Mouse (Mus musculus): ENCODE measurements around the gene Eef1g. TPM values are rescaled to one million over a fixed set of nuclear protein-coding genes. Genes with fewer than 3 reads are reported as not detected.
"Not testable (repeated sequence)": the region's sequence is repeated elsewhere in the genome, so short reads cannot be mapped to it uniquely, and the experiment has no call there.

Gene Eef1g
- total RNA-seq, 2 experiments from 2014 or later = 640 to 671 TPM

DNA sequence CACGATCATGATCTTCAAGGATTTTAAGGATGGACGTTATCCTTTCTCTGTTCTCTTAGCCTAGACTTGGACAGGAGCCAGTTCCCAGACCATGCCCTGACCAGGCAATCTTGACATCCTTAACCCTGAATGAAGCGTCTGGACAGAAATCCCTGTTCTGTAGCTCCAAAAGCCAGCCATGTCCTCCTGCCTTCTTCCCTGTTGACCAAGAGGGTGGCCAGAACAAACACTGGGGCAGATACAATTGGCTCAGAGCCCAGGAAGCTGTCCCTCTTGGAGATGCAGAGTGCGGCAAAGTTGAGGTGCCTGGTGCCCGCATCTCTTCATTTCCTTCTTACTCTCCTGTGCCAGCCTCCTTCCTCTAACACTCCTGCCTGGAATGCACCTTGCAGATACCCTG lies 19.1 kb downstream of the Eef1g start:
- DNase-seq = no peak

DNA sequence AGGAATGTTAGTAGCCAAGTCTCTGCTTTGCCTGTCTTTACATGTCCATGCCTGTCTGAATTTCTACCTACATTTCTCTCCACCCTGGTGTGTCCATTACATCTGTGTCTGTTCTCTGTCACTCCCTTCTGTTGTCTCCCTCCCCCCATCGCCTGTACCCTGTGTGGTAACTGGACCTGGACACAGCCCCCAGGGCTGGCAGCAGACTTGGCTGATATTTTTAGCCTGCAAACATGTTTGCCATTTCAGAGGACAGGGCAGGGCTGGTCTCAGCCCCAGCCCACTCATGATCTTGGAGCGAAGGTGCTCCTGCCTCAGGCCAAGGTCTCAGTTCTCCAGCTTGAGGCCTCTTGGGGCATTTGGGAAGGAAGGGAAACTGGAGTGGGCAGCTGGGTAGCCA lies 21.0 kb downstream of the Eef1g start:
- peak; percentile 45 for DNase-seq

DNA sequence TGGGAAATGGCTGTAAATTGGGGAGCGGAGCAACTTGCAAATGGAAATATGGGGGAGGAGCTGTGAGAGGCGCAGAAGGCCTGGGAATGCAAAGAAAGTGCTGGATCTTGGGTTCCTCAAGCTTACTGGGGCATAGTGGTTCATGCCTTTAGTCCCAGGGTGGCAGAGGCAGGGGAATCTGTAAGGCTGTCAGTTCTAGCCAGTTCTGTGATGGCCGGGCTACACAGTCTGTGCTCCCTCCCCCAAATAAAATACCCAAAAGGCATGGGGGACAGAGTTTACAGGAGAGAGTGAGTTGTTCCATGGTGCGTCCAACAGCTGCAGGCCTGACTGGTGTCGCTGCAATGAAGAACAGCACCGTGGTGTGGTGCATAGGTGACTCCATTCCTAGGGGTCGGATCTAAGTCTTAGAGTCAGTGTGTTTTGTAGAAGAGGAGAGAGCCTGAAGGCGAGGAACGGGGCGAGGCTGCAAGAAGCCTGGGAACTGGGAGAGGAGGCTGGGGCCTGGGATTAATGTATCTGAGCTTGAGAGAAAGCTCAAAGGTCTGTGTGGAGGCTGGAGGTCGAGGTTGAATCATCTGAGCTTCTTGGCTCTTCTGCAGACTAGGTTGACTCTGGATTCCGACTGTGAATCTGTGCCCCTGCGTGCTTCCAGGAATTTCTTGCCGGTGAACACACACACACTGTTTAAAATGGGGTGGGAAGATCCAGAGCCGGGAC lies 21.7 kb downstream of the Eef1g start:
- no peak for DNase-seq

DNA sequence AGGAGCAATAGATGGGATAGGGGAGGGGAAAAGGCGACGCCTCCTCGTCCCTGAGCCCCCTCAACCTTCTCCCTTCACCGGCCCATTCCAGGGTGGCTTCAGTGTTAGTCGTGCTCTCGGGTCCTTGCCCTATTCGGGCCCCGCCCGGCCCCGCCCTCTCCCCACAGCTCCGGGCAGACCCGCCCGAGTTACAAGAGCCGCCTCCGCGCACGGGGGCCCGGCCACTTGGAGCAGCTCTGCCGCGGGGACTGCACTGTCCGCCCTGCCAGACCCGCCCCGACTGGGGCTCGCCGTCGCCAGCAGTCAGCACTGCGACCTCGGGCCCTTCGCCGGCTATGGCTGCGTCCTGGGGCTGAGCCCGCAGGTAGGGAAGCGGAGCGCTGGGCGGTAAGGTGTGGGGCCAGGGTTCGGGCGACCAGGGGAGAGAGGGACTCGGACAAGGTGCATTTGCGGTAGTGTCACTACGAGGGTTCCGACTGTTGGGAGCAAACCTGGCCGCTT lies 22.3 kb downstream of the Eef1g start, which contains the start of gene Ahnak:
Gene Ahnak (plus strand): TSS at position 219 of the 501 bp plus-strand sequence.
- DNase-seq = peak; percentile 89

DNA sequence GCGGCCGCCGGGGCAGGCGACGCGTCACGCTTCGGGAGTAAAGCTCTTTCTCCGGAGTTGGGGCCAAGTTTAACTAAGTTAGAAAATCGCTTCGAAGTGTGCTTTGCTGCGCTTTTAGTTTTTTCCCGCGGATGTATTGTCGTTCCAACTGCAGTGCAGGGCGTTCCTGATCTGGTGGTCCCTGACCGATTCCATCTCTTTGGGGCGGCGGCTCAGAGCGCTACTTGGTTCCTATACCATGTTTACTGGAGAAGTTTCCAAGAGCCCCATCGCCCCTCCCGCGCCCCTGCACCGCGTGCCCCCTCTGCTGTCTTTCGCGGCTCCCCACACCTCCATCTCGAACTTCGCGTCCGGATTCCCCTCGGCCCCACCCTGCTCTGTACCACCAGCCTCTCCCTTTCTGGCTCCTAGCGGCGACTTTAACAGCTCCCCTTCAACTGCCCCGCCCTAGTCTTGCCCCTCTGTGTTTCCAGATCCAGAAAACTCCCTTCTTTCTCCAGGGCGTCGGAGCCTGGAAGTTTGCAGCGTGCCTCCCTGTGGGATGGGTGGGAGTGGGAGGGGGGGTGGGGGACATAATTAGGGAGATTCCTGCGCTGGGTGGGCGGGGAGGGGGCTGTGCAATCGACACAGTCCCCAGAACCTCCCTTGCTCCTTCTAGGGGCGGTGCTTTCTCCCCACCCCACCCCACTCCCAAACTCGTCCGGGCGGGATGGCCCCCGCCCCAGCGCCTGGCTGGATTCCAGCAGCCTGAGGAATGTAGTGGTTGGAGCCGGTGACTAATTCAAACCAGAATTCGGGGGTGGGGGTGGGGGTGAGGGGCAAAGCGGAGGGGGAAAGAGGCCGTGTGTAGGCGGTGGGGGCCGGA lies 23.0 kb downstream of the Eef1g start:
- peak; percentile 95 for DNase-seq

DNA sequence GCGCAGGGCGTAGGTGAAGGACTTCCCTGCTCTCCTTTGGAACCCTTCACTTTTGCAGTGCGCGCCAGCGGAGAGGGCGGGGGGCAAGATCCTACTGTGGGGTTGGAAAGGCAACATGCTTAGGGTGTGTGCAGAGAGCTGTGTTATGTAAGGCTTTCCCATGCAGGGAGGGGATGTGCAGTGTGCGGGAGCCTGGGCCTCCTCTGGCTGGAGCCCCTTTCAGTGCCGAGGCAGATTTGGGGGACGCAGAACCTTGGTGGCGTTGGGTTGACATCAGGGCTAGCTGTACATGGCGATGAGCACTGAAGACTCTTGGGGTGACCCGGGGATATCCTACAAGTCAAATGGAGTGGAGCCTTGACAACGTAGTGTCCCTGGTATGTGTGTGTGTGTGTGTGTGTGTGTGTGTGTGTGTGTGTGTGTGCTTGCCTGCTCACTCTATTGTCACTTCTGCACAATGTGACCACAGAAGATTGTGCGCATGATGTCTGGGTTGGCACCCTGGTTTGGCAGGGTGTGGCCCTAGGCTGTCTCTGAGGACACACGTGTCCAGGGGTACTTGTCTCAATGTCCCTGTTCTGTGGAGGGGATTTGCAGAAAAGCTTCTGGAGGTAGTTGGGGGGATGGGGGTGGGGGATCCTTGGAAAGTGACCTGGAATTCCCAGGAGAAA lies 23.7 kb downstream of the Eef1g start:
- DNase-seq = no peak

DNA sequence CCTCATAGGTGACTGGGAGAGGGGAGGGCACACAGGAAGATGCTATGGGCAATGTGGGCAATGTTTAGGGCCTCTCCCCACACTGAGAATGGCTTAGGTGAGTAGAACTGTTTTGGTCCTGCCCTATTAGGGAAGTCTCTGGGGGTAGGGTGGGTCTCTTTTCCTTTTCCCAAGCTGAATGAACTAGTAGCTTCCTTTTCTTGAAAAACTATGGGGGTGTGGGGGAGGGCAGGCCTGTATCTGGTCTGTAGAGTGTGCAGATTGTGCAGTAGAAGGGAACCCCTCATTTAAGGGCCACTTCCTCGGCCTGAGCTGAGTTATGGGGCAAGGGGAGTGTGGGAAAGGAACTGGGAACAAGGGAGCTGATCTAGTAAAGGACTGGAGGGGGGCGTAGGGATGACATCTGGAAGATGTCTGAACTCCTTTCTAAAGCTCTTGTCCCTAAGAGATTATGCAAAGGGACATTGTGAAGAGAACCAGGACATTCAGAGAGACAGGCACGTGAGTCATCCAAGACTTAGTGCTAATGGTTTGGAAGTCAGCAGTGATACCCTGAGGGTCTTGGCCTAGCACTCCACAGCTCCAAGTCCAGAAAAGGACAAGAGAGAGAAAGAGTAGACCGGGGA lies 24.5 kb downstream of the Eef1g start:
- no peak for DNase-seq

DNA sequence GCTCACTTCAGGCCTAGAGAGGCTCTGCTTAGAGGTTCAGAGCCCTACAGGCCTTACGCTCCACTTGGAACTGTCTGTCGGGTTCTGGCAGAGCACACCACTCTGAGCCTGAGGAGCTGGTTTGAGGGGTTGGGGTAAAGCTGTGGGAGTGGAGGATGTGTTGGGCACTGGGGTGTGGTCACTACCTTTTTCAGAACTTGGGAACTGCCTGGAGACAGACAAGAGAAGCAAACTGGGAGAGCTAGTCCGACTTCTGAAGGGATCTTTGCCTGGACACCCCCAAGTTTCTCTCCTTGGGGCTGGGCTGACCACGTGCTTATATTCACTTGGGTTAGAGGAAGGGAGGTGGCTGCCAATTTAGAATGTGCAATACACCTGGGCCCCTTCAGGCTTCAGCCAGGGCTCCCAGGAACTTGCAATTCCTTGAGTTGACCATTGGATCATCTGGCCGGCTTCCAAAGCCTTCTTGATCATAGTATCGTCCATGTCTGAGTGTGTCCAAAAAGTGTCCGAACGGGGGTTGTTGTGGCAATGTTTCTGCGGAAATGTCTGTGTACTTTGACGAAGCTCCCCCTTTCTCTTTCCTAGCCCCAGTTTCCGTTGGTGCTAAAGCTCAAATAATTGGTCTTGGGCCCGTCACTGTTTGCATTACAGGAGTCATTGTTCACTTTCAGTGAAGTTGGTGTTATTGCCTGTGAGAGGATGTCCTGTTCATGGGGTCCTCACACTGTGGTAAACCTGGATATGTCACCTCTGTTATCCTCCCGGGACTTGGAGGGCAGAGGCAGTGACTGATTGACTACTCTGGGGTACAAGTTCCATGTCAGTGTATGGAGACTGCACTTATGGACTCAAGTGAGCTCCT lies 25.3 kb downstream of the Eef1g start:
- peak; percentile 67 for DNase-seq

DNA sequence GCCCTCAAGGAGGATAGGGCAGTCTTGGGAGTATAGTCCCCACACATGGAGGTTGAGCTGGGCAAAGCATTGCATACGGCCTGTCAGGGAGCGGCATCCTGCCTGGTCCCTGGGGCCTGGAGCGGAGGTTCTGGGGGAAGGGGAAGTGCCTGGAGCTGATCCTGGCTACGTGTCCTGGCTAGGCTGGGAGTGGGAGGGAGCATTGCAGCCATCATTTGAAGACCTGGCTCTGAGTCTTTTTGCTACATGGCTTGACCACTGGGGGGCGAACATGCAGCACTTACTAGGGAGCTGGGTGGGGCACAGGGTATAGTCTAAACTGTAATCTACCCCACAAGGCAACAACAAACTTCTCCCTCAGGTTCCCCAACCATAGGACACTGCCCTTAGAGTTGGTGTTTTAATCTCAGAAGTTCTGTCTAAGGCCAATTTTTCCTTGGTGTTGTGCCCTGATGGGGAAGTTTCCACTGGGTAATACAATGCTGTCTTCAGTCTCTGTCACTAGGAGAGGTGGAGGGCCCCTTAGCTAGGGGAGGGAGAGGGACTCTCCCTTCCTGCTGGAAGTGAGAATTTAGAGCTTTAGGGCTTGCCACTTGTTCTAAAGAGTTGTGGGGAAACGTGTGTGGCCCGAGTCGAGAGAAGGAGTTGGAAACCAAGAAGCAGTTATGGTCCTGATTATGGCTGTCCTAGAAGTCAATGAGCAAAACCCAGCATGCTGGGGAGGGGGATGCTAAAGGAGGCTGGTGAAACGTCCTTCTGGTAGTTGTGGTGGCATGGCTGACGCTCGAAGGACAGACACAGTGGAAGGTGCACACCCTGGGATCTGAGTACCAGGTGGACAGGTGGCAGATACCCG lies 26.2 kb downstream of the Eef1g start:
- DNase-seq = peak; percentile 86

DNA sequence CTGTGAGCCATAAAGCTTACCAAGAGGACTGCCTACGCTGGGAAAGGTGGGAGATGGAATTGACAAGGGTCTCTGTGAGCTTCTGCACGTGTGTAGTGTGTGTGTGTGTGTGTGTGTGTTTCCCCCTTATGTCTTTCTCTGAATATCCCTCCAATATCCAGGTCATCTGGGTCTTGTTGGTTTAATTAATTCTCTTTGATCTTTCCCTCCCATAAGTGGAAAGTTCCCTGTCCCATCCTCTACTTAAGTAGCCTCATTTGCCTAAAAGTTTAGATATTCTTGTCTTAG lies 26.7 kb downstream of the Eef1g start:
- no peak for DNase-seq

DNA sequence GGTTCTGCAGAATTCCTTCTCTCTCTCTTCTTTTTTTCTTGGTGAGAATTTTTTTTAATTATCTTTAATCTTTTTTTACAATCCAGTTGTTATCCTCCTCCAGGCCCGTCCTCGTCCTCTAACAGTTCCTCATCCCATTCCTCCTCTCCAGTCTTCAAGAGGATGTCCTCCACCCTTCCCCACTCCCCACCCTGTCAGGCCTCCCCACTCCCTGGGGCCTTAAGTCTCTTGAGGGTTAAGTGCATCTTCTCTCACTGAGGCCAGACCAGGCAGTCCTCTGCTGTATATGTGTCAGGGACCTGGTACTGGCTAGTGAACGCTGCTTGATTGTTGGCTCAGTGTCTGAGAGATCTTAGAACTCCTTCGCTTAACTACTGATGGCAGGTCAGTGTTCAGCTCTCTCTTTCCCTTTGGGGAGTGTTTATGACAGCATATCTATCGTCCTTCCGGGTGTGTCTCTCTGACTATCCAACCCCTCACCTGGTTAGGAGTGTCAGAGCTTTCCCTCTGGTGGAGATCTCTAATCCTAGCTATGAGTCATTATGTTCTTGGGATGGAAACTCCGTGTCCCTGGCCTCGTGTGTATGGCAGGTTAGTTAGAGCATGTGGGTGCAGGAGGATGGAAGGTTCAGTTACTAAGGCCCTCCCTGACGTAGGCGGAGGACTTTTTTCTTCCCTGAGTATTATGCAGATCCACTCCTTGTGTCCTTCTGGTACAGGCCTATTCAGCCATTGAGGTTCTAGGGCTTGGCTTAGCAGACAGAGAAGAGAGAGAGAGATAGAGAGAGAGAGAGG lies 28.2 kb downstream of the Eef1g start:
- no peak for DNase-seq

DNA sequence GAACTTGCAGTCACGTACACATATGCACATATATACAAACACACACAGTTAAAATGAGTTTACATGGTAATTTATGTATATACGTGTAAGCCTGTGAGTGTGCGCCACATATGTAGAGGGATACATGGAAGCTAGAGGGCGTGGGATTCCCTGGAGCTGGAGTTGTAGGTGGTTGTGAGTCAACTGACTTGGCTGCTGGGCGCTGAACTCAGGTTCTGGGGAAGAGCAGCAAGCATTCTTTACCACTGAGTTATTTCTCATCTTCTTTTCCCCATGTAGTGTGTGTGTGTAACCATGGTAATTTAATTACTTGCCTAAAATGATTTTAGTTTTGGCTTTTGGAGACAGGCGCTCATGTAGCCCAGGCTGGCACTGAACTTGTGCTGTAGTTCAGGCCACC lies 29.8 kb downstream of the Eef1g start:
- no peak for DNase-seq

DNA sequence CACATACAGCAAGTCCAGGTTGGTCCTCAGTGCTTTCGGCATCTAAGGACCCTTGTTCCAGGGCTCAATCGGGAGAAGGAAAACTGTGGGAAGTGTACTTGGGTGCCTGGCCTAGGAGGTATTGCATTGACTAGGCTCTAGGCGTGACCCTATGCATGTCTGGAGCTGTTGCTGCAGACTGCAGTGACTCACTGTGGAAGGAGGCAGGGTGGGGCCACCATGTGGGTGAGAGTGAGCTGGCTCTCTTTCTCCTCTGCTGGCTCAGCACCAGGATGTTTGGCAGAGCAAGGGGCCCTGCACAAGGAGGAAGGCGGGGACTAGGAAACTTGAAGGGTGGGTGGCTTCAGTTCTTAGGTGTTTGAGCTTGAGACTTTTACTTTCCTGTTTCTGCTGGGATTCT lies 30.7 kb downstream of the Eef1g start:
- peak; percentile 83 for DNase-seq

DNA sequence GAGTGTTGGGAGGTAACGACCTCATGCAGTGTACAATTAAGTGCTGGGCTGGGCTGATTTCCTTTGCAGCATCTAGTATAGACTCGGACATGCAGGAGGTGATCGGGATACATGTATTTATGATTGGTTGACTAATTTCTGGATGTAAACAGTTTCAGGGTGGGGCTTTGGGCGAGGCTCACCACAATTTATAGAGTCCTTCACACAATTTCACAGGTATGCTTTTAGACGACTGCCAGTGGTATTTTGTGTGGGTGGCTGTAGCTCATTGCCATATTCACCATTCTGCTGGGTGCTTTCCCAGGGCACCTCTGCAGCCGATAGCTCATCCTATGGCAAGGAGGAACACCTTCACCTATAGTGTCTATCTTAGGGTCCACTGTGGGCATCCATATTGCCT lies 31.7 kb downstream of the Eef1g start:
- no peak for DNase-seq

DNA sequence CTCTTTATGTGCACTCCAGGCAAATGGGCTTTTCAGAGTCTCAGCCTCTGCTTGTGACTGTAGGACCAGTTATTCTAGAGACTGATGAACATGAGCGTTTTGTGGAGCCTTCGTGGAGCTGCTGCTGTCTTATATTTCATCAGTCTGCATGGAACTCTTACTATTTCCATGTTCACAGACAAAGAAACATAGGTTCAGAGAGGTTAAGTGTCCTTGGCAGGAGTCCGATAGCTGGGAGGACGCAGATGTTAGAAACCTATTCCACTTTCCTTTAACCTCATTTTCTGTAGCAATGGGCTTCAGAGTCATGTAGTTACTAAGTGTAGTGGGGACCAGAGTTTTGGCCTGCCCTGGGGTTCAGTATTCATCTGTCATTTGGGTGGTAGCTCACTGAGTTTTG lies 32.4 kb downstream of the Eef1g start:
- DNase-seq = no peak

DNA sequence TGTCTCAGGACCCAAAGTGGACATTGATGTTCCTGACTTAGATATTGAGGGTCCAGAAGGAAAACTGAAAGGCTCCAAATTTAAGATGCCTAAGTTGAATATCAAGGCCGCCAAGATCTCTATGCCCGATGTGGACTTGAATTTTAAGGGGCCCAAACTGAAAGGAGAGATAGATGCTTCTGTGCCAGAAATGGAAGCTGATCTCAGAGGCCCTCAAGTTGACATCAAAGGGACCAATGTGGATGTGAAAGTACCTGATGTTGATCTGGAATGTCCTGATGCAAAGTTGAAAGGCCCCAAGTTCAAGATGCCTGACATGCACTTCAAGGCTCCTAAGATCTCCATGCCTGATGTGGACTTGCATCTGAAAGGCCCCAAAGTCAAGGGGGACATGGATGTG lies 40.1 kb downstream of the Eef1g start:
- not testable (repeated sequence) for DNase-seq

DNA sequence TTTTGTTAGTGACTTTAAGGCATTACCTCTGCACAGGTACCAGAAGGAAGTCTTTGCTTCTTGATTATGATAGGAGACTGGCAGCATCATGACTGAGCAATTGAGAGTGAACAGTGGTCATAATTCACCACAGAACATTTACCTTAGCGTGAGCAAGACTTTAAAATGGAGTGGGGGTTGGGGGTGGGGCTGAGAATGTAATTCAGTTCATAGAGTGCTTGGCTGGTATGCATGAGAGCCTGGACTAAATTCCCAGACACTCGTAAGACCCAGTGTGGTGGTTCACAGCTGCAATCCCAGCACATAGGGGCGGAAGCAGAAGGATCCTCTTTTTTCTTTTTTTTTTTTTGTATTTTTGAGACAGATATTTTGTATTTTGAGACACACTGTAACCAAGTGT lies 52.5 kb downstream of the Eef1g start:
- no peak for DNase-seq

DNA sequence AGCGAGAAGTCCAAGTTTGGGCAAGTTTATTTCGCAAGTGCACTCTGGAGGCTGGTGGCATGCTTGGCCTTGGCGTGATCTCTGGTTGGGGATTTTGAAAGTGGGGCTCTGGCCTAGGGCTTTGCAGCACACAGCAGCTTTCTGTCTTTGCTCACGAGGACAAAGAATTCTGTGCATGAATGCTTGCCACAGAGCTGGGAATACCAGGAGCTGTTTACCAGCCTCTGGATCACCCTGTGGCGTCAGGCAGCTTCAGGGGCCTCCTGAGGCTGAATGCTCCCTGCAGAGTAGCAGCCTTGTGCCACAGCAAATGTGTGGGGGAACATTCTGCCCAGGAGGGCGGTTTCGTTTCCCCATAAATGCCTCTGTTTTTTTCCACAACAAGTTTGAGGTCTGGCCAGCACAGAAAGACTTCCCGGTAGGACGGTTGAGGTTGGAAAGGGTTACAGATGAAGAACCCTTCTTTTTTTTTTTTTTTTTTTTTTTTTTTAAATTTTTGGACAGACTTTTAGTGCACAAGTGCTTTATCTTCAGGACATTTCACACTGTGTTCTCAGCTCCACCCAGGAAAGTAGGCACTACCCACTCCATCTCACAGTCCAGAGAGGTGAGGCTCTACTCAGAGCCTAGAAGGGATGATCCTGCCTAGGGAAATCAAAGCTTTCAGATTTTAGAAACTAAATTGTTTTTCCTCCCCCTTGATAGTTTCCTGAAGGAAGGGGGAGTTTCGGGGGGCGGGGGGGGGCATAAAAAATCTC lies 56.4 kb downstream of the Eef1g start:
- peak; percentile 20 for DNase-seq

All from gastrocnemius, postnatal 10 days (tissue).